Mouse (Mus musculus) central nervous system, embryonic 11.5 days (tissue): ENCODE data around the gene Amd2. TPM values are rescaled to one million over a fixed set of nuclear protein-coding genes. Genes with fewer than 3 reads are reported as not detected.

Experiments used
- polyA plus RNA-seq: library from polyadenylated mRNA; depleted of rRNA; stranded (reverse); fragments of >200 nt; gene quantifications from 2 replicates; pipeline ENCODE4 v1.2.3, GENCODE M21; 2012; rRNA removed

The Amd2 gene
- 0.38 and 0.76 TPM in 2 replicates for polyA plus RNA-seq

GRCm38 (mm10) chr10:35711792-35712191, at the start of gene Amd2:
TSS of gene Amd2 (minus strand) at chr10:35711892.

